Mouse (Mus musculus): ENCODE results near the gene Ptprf. TPM values are rescaled to one million over a fixed set of nuclear protein-coding genes. Genes with fewer than 3 reads are reported as not detected.

Gene Ptprf
- total RNA-seq, 2 experiments from 2014 or later = 102 to 120 TPM

DNA sequence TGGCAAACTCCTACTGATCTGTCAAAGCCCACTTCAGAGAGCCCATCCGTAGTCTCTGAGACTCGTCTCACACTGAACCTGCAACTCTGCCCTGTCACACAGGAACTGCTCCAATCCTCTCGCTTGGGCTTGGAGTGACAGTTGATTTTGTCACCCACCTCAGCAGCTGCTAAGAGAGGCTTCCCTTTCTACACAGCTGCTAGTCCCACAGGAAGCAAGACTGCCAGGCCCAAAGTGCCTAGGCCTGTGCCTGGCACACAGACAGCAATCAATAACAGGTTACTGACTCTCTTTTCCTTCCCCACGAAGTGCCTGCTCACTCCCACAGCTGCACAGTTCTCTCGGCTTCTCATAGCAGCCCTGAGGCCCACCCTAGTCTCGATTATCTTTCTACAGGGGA, 2.7 kb downstream of the Ptprf start:
- DNase-seq (ENCODE audit: low spot score in 2 of 2) = no peak

DNA sequence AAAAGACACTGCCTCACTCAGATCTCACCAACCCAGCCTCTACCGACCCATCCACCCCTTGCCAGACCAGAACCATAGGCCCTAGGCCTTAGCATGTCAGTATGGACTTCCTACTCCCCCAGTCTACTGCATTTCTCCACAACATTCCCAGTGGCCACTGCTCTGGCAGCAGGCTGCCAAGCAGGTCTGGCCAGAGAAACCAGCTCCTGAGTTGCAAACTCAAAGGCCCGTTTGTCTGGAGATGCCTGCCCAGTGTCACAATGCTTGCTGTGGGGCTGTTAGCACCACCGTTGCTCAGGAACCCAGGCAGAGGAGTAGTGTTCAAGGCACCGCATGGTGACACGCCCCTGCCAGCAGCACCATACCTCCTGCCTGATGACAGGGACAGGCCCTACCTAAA, 5.0 kb downstream of the Ptprf start:
- no peak for DNase-seq (ENCODE audit: low spot score in 2 of 2)

DNA sequence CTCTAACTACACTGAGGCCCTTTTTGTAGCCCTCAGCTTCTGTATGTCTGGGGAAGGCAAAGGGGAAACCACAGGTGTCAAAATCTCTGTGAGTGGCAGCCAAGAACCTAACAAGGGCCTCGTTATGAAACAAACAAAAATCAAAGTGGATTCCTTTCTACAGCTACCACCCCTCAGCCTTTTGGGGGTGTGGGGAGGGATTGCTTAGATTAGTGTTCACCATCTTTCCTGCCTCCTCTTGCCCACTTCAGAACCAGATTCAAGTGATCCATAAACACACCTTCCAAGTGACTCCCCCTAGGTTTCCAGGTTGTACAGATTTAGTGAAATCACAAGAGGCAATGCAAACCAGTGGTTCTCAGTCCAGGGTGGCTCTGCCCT, 9.0 kb downstream of the Ptprf start:
- DNase-seq (ENCODE audit: low spot score in 2 of 2) = no peak

DNA sequence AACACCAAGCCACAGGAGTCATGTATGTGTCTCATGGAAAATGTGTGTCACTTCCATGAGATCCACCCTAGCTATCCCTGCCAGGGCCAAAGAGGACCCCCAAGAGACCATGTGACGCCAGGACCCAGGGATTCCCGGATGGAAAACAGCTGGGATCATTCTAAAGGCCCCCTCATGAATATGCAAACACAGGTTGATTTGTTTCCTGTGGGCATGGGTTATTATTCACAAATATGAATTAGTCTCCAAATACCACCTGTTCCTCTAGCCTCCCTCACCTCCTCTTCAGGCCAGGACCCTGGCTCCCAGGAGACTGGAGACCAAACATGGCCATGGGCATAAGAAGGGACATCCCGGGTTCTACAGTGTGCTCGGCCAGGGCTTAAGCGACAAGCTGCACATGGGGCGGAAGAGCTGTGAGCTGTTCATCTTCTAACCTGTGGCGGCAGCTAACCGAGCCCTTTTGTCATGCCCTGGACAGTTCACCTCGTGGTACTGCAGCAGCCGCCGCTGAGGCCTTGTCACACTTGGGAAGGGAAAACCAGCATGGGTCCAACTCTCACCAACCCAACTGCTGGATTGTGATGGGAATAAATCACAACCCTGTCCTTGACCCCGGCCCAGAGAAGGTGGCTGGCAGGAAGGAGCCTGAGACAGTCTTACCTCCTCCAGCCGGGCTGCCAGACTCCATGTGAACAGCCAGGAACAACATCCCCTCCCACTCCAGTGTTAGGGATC, 9.6 kb downstream of the Ptprf start:
- no peak for DNase-seq (ENCODE audit: low spot score in 2 of 2)

DNA sequence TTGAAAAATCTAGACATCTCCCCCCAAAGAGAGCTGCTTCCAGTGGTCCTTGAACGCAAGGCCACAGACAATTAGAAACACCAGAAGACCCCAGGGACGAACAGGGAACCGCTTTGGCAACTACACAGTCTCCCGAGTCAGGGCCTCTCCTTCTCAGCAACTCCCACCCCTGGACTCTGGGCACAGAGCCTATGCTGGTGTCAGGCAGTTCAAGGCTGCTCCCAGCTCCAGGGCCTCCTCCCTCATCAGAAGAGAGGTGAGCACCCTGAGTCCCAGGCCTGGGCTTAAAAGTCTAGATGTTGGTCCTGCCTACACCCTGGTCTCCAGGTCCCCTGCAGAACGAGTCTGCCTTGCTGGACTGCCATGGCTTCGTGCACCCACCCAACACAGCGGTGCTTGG, 10.7 kb downstream of the Ptprf start:
- DNase-seq (ENCODE audit: low spot score in 2 of 2) = no peak

DNA sequence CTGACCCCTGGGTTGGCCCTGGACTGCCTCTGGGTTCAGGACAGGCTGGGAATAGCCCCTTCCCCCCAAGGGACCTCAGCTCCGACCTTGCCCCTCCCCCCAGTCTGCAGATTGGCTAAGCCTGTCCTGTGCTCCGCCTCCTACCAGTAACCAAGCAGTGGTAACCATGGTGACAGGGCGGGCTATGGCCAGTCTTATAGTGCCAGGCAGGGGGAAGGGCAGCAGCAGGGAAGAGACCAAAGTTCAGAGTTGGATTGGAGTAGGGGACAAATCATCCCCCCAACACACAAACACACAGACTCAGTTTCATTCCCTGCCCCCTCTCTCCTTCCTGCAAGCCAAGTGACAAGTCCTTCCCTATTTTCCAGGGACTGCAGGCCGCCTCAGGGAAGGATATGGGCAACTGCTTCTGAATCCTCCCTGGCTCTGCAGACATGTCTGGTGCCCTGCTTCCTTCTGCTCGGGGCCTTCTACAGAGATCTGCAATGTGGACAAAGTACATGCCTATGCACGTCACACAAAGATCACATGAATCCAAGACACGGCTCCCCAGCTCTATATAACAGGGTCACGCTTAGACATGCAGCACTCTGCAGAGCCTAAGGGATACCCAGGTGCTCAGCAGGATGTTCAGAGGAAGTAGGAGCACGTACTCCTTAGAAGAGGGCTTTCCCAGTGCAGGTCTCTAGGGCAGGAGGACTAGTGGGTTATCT, 14.5 kb downstream of the Ptprf start:
- peak; percentile 63 to 87 for DNase-seq (ENCODE audit: low spot score in 2 of 2)

DNA sequence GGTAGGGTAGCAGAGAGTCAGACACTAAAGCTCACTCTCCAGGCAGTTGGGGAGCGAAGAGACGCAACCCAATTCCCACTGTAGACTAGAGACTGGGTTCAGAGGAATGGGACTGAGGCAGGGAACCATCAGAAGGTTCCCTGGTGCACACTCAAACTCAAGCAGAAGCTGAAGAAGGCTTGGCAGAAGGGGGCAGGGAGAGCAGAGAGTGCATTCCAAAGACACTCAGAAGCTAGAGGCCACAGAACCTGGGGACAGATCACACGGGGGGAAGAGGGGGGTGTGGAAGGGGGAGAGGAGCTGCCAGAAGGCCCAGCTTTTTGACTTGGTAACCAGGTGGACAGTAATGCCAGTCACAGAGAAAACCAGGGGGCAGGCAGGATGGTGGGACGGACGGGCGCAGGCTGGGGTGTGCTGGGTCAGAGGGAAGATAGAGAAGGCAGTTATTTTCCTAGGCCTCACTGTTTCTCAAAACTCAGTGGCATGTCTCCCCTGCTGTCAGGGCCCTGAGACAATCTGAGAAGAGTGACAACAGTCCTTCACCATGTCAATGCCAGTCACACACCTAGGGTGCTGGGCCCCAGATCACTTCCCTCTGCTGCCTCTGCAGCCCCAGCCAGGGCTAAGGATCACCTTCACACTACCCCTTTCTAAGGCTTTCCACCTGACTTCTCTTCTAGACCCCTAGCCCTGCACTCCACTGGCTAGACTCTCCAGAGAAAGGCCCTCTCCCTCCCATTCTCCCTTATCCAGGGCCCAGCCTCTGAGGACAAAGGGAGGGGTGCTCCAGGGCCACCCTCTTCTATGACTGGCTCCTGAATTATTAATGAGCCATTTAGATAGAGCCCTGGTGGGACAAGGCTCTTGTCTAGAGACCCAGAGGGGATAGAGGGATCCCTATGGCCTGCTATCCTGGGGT, 15.3 kb downstream of the Ptprf start:
- DNase-seq (ENCODE audit: low spot score in 2 of 2) = no peak

DNA sequence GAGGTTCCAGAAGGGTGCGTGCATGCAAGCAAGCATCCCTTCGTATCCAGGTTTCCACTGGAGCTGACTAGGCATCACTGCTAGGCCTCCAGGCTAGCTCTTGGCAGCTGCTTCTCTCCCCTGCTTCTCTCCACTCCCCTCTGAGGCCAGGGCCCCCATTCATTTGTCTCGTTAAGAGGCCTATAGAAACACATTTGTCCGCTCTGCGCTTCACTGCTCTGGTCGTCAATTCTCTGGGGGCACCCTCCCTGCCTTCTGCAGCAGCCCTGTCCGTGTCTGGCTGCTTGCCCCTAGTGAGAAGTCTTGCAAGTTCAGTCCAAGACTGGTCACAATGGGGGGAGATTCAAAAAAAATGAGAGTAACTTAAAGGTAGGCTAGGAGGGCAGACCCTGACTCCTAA, 16.7 kb downstream of the Ptprf start:
- no peak for DNase-seq (ENCODE audit: low spot score in 2 of 2)

DNA sequence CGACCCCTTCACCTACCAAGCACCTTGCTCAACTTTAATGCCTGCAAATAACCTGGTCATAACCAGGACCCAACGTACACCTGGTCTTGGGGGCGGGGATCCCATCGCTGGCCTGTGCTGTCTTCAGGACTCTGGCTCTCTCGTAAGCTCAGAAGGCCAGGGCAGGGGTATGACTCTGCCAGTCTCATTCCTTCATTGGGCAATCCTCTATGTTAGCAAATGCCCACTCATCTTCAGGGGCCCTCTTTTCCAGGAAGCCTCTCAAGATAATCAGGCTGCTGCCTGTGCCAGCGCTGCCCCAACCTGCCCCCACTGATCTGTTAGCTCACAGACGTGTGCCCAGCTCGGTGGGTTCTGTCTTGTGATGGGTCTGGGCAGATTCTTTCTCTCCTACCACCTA, 17.2 kb downstream of the Ptprf start:
- no peak for DNase-seq (ENCODE audit: low spot score in 2 of 2)

DNA sequence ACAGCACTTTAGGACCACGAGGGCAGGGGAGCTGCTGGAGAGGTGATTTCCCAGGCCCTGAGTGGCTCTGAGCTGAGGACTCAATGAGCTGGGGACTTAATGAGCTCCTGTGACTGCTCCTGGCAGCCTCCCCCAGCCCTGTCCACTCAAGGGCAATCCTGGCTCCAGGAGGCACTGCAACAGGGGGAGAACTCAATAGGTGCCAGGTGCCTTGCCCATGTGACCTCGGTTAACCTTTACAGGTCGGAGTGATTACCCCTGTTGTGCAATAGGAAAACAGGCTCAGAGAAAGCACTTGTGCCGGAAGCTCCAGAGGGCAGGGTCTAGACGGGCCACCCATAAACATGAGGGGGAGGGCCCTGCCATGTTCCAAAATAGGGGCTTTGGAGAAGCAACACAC, 17.7 kb downstream of the Ptprf start:
- no peak for DNase-seq (ENCODE audit: low spot score in 2 of 2)

DNA sequence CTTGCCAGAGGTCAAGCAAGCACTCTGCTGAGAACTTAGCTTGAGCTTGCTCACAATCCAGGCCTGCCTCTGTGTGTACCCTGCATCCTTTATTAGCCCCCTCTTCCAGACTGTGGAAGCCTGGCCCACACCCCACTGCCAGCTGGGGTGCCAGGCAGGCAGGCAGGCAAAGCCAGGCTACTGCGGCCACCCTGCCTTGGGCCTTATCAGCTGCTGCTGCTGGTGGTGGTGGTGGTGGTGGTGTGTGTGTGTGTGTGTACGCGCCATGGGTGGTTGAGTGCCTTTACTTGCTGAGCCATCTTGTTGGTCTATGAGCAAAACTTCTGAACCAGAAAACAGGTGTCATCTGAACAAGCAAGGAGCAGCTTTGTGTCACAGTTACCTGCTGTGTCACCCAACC, 18.3 kb downstream of the Ptprf start:
- no peak for DNase-seq (ENCODE audit: low spot score in 2 of 2)

DNA sequence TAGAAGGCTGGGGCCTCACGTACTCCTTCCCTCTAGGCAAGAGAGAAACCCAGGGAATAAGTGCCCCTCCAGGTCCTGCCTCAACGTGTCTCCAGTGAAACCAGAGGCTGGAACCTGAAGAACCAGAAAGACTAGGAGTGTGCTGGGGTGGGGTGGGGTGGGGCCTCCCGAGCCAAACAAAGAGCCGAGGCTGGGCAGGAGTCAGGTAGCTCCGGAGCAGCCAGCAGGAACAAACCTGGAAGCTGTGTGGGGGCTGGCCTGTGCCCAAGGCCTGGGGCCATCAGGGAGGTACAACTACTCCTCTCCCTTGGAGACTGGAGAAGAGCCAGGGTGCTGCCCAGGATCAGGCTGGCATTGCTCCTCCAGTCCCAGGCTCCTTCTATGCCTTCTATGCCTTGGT, 18.9 kb downstream of the Ptprf start:
- no peak for DNase-seq (ENCODE audit: low spot score in 2 of 2)

DNA sequence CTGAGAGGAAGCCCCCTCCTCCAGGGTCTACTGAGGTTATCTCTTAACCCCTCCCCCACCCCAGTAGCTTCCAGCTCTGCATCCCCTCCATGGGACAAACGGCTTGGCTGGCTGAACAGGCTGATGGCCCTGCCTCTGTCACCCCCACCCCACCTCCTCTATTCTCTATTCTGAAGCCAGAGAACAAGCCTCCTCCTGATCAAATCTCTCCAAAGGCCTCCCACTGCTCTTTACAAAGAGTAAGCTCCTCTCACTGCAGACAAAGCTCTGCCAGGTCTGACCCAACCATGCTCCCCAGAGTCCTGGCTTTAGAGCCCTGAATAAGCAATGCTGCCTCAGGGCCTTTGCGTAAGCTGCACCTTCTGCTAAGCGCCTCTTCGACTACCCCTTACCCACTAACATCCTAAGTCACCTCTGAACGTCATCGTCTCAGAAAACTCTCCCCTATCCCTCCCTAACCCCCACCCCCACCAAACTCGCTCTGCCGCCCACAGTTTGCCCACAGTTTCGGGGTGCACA, 19.6 kb downstream of the Ptprf start:
- no peak for DNase-seq (ENCODE audit: low spot score in 2 of 2)

DNA sequence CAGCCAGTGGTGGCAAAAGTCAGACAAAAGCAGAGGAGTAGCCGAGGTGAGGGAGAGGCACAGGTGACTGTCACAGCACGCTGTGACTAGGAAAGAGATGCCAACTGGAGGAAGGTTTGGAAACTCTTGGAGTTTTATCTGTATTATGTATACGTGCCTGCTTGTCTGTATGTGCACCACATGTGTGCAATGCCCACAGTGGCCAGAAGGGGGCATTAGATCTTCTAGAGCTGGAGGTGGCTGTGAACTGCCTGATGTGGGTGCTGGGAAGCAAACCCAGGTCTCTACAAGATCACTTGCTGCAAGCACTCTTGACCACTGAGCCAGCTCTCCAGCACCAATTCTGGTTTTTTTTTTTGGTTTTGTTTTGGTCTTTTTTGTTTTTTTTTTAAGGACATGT, 20.5 kb downstream of the Ptprf start:
- DNase-seq (ENCODE audit: low spot score in 2 of 2) = no peak

DNA sequence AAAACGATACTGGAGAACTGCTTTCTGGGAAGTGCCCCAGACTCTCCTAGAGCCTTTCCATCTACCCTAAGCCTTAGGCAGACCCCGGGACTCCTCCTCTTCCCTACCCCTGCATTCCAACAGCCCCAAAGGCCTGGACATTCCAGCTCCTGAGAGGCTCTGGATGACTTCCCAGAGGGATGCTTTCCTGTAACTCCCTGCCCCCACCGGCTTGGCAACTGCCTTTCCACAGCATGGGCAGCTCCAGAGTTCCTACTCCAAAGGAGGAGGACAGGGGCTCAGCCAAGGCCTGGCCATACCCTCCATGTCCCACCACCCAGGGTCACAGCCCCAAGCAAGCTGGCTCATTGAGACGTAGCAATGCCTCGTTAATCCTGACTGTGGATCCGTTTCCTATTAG, 21.2 kb downstream of the Ptprf start:
- no peak for DNase-seq (ENCODE audit: low spot score in 2 of 2)

DNA sequence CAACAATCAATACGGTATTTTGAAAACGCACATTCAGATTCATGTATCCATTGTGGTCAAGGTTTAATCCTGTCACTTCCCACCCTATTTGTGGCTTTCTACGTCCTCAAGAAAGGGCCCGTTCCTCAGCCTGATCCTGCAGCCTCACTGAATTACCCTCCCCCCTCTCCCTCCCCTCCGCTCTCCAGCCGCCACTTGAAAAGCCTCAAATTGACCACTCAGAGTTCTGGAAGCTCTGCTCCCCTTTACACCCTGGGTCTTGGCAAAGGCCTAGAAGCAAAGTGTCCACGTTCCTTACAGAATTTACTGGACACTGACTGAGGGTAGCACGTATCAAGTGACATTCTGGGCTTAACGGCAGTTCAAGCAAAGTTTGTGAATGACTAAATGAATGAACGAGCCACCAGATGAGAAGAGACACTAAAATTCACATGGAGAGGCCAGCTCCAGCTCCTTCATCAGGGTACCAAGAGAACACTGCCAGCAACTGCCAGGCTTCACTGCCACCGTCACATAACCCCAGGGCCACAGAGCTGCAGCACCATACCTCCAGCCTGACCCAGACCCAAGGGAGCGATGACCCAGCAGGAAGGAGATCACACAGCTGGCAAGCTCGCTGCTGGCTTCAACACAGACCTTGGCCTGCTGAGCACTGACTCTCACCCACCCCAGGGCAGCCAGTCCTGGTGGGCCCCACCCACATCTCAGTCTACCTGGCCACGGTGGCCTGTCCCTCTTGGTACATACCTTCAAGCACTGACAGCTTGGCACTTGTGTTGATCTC, 22.6 kb downstream of the Ptprf start:
- DNase-seq (ENCODE audit: low spot score in 2 of 2) = no peak

DNA sequence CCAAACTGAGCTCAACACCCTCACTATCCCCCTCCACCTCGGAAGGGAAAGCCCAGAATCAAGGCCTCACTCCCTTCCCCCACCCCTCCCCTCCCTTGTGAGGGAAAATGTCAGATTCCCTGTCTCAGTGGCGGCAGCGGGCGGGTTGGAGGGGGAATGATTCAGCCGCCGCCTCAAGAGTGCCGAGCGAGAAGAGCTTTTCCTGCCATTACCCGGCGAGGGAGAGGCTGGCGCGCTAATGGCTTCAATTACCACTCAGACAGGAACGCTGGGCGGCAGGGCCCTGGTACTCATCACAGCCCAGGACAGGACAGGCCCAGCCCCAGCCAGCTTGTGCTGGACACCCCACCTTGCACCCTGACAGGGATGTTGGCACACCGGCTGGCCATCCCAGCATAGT, 25.6 kb downstream of the Ptprf start:
- peak in 1 of 2 experiments; percentile 22 for DNase-seq (ENCODE audit: low spot score in 2 of 2)

DNA sequence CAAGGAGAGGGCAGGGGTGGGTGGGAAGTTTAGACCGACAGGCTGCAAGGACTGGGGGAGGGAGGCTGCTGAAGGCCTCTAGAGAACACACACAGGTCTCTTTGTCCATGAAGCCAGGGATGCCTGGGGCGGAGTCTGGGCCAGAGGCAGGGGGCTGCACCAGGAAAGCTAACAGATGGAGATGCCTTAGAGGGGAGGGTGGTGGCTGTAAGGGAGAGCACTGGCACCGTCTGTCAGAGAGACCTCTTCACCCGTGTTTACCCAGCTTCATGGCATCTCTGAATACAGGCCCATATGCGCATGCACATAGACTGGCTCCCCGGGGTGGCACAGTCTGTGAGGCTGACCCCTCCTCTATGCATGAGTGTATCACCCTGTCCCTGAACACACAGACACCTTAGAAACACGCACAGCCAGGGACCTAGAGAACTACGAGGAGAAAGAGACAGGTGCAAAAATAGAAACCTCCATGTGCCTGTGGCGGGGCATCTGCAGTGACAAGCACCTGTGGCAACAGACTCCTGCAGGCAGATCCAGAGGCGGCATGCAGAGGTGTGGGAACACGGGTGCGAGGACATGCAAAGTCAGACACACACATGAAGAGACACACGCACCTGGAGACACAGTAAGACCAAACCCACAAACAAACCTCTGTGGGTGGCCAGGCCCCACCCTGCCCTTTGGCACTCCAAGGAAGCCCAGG, 29.3 kb downstream of the Ptprf start:
- DNase-seq (ENCODE audit: low spot score in 2 of 2) = no peak

DNA sequence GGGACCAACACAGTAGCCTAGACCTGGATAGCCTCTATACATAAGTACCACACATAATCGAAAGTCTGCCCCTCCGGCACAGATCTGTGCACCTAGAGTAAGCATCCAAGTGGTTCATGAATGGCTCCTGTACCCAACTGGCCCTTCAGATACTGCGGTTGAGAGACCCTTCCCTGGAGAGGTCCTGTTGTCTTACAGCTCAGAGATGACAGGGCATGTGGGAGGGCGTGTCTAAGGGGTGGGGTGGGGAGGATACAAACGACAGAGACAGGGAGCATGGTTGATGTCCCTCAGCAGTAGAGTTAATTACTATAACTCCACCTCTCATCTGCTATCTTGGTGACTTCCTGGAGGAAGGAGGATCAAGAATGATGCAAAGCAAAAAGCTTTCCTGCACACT, 29.9 kb downstream of the Ptprf start:
- DNase-seq (ENCODE audit: low spot score in 2 of 2) = no peak

DNA sequence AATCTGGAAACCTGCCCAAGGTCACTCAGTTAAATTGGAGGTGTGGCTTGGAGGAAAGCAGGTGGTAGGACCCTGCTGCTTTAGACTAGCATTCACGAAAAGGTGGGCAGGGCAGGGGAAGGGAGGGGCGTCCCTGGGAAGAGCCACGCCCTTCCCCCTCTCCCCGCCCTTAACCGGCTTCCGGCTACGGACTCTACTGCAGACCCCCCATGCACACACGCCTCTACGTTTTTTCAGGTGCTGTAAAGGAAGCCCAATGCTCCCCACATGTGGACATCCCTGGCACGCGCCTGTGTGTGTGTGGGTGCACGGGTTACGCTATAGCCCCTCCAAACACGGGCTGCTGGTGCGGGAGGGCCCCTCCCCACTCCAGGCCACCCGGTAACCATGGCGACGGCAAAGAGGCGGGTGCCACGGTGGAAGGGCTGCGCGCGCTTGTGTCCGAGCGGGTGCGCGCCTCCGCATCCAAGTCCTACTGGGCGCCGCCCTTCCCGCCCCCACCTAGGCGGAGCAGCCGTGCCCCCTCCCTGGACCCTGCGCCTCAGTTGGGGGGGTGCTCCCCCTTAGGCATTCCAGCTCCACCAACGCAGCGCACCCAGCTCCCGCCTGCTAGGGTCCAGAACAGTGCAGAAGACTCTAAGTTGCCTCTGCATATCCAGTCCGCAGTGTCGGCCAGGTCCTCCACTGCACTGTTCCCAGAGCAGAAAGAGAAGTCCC, 30.5 kb downstream of the Ptprf start:
- DNase-seq (ENCODE audit: low spot score in 2 of 2) = peak; percentile 52 to 60

All from adrenal gland, postnatal 4 days (tissue).